Mouse (Mus musculus): Measurements from ENCODE around the gene Slco2a1. TPM values are rescaled to one million over a fixed set of nuclear protein-coding genes. Genes with fewer than 3 reads are reported as not detected.

Slco2a1 gene
- polyA plus RNA-seq, 1 experiment, result 0.12 TPM

DNA sequence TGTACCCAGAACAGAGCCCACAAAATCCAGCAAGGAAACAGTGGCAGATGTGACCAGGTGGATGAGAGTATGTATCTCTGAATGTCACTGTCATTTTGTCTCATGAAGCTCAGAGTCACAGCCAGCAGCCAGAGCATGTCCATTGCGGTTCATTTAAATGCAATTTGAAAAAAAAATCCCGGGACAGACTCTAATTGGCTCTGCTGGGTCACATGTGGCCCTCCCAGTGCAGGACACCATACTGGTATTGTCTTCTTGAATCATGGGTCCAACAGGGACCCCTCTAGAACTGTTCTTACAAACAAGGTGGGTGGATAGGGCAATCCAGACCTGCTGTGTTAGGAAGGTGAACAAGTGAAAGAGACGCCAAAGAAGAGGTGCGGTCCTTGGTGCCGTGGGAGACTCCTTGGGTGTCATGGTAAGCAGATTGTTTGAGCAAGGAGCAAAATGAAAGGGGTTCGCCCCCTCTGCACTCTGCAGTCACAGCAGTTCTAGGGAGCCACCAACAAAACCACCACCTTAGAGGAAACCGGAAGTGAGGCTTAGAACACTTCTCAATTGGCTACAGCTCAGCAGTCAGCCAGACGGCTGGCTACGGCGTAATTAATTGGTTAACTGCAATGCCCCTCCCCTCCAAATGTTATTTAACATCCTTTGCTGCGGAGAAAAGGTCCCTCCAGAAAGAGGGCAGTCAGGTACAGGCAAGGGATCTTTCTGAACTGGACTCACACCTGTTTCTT, 38.8 kb downstream of the Slco2a1 start:
- no peak for TF ChIP-seq MYOD1 (IDR thresholded peaks at IDR 0.05; ENCODE audit: control insufficient read depth in 1 of 3, insufficient read length in 2 of 3, low read depth in 2 of 3)
- no peak for TF ChIP-seq TCF3 (IDR thresholded peaks at IDR 0.05; ENCODE audit: insufficient read length, low read depth)
- TF ChIP-seq USF1 (IDR thresholded peaks at IDR 0.05; ENCODE audit: low read depth), result no peak
- TF ChIP-seq MYOG (IDR thresholded peaks at IDR 0.05; ENCODE audit: control insufficient read depth in 1 of 3, insufficient read depth in 1 of 3, insufficient read length in 2 of 3, low read depth in 2 of 3), result no peak
- no peak for TF ChIP-seq SRF (IDR thresholded peaks at IDR 0.05; ENCODE audit: control insufficient read depth, insufficient read length, low read depth)
- TF ChIP-seq POLR2A (IDR thresholded peaks at IDR 0.05; ENCODE audit: insufficient read length, low read depth), result no peak
- no peak for TF ChIP-seq CEBPB (IDR thresholded peaks at IDR 0.05; ENCODE audit: insufficient read depth, poor library complexity, severe bottlenecking)
- TF ChIP-seq MAX (IDR thresholded peaks at IDR 0.05; ENCODE audit: low read depth), result no peak
- no peak for TF ChIP-seq E2F4 (IDR thresholded peaks at IDR 0.05; ENCODE audit: insufficient read depth)
- no peak for TF ChIP-seq POLR2AphosphoS2 (IDR thresholded peaks at IDR 0.05; ENCODE audit: insufficient read length, low read depth)
- TF ChIP-seq REST (IDR thresholded peaks at IDR 0.05; ENCODE audit: insufficient read depth, insufficient read length), result no peak
- TF ChIP-seq TCF12 (IDR thresholded peaks at IDR 0.05; ENCODE audit: insufficient read depth, poor library complexity, severe bottlenecking), result no peak
- H3K36me3 ChIP-seq (ENCODE audit: control insufficient read depth, insufficient read depth), result no peaks in the 10 kb centered on the region
- no peak overlapping the region for H3ac ChIP-seq (ENCODE audit: control insufficient read depth, insufficient read length)
- H3K79me2 ChIP-seq (ENCODE audit: control insufficient read depth, insufficient read depth), result no peaks in the 10 kb centered on the region
- H3K27me3 ChIP-seq (ENCODE audit: control insufficient read depth, insufficient read depth, insufficient read length), result no peaks in the 10 kb centered on the region
- no peak overlapping the region for H3K4me2 ChIP-seq (ENCODE audit: low read depth)
- no peak overlapping the region for H3K4me3 ChIP-seq

GRCm38 (mm10) chr9:103029012-103029411, 40.5 kb downstream of the Slco2a1 start:
- TF ChIP-seq POLR2AphosphoS2 (IDR thresholded peaks at IDR 0.05; ENCODE audit: insufficient read length, low read depth), result no peak
- TF ChIP-seq REST (IDR thresholded peaks at IDR 0.05; ENCODE audit: insufficient read depth, insufficient read length), result no peak
- no peak for TF ChIP-seq E2F4 (IDR thresholded peaks at IDR 0.05; ENCODE audit: insufficient read depth)
- no peak for TF ChIP-seq CEBPB (IDR thresholded peaks at IDR 0.05; ENCODE audit: insufficient read depth, poor library complexity, severe bottlenecking)
- no peak for TF ChIP-seq USF1 (IDR thresholded peaks at IDR 0.05; ENCODE audit: low read depth)
- no peak for TF ChIP-seq POLR2A (IDR thresholded peaks at IDR 0.05; ENCODE audit: insufficient read length, low read depth)
- no peak for TF ChIP-seq TCF12 (IDR thresholded peaks at IDR 0.05; ENCODE audit: insufficient read depth, poor library complexity, severe bottlenecking)
- no peak for TF ChIP-seq SRF (IDR thresholded peaks at IDR 0.05; ENCODE audit: control insufficient read depth, insufficient read length, low read depth)
- no peak for TF ChIP-seq MAX (IDR thresholded peaks at IDR 0.05; ENCODE audit: low read depth)
- no peak for TF ChIP-seq TCF3 (IDR thresholded peaks at IDR 0.05; ENCODE audit: insufficient read length, low read depth)
- TF ChIP-seq MYOD1 (IDR thresholded peaks at IDR 0.05; ENCODE audit: control insufficient read depth in 1 of 3, insufficient read length in 2 of 3, low read depth in 2 of 3), result no peak
- no peak for TF ChIP-seq MYOG (IDR thresholded peaks at IDR 0.05; ENCODE audit: control insufficient read depth in 1 of 3, insufficient read depth in 1 of 3, insufficient read length in 2 of 3, low read depth in 2 of 3)
- no peak overlapping the region for H3K4me3 ChIP-seq
- H3K79me2 ChIP-seq (ENCODE audit: control insufficient read depth, insufficient read depth), result no peaks in the 10 kb centered on the region
- H3K27me3 ChIP-seq (ENCODE audit: control insufficient read depth, insufficient read depth, insufficient read length), result no peaks in the 10 kb centered on the region
- H3K36me3 ChIP-seq (ENCODE audit: control insufficient read depth, insufficient read depth), result no peaks in the 10 kb centered on the region
- no peak overlapping the region for H3K4me2 ChIP-seq (ENCODE audit: low read depth)
- H3ac ChIP-seq (ENCODE audit: control insufficient read depth, insufficient read length), result no peak overlapping the region

GRCm38 (mm10) chr9:103030041-103030440, 41.5 kb downstream of the Slco2a1 start:
- TF ChIP-seq CEBPB (IDR thresholded peaks at IDR 0.05; ENCODE audit: insufficient read depth, poor library complexity, severe bottlenecking) (no peak), TCF3 (IDR thresholded peaks at IDR 0.05; ENCODE audit: insufficient read length, low read depth) (no peak), MYOD1 (IDR thresholded peaks at IDR 0.05; ENCODE audit: control insufficient read depth in 1 of 3, insufficient read length in 2 of 3, low read depth in 2 of 3) (no peak), SRF (IDR thresholded peaks at IDR 0.05; ENCODE audit: control insufficient read depth, insufficient read length, low read depth) (no peak), E2F4 (IDR thresholded peaks at IDR 0.05; ENCODE audit: insufficient read depth) (no peak), TCF12 (IDR thresholded peaks at IDR 0.05; ENCODE audit: insufficient read depth, poor library complexity, severe bottlenecking) (no peak), MYOG (IDR thresholded peaks at IDR 0.05; ENCODE audit: control insufficient read depth in 1 of 3, insufficient read depth in 1 of 3, insufficient read length in 2 of 3, low read depth in 2 of 3) (no peak), POLR2A (IDR thresholded peaks at IDR 0.05; ENCODE audit: insufficient read length, low read depth) (no peak), POLR2AphosphoS2 (IDR thresholded peaks at IDR 0.05; ENCODE audit: insufficient read length, low read depth) (no peak), MAX (IDR thresholded peaks at IDR 0.05; ENCODE audit: low read depth) (no peak), REST (IDR thresholded peaks at IDR 0.05; ENCODE audit: insufficient read depth, insufficient read length) (no peak), USF1 (IDR thresholded peaks at IDR 0.05; ENCODE audit: low read depth) (no peak)
- Histone ChIP-seq H3K36me3 (ENCODE audit: control insufficient read depth, insufficient read depth) (no peaks in the 10 kb centered on the region), H3K4me3 (no peak overlapping the region), H3K27me3 (ENCODE audit: control insufficient read depth, insufficient read depth, insufficient read length) (no peaks in the 10 kb centered on the region), H3ac (ENCODE audit: control insufficient read depth, insufficient read length) (no peak overlapping the region), H3K4me2 (ENCODE audit: low read depth) (no peak overlapping the region), H3K79me2 (ENCODE audit: control insufficient read depth, insufficient read depth) (no peaks in the 10 kb centered on the region)

GRCm38 (mm10) chr9:103031211-103031610, 42.7 kb downstream of the Slco2a1 start:
- Histone ChIP-seq H3K4me2 (ENCODE audit: low read depth) (no peak overlapping the region), H3K27me3 (ENCODE audit: control insufficient read depth, insufficient read depth, insufficient read length) (no peaks in the 10 kb centered on the region), H3K36me3 (ENCODE audit: control insufficient read depth, insufficient read depth) (no peaks in the 10 kb centered on the region), H3K4me3 (no peak overlapping the region), H3ac (ENCODE audit: control insufficient read depth, insufficient read length) (no peak overlapping the region), H3K79me2 (ENCODE audit: control insufficient read depth, insufficient read depth) (no peaks in the 10 kb centered on the region)
- no peak for TF ChIP-seq TCF12 (IDR thresholded peaks at IDR 0.05; ENCODE audit: insufficient read depth, poor library complexity, severe bottlenecking)
- no peak for TF ChIP-seq REST (IDR thresholded peaks at IDR 0.05; ENCODE audit: insufficient read depth, insufficient read length)
- TF ChIP-seq CEBPB (IDR thresholded peaks at IDR 0.05; ENCODE audit: insufficient read depth, poor library complexity, severe bottlenecking), result no peak
- no peak for TF ChIP-seq MAX (IDR thresholded peaks at IDR 0.05; ENCODE audit: low read depth)
- TF ChIP-seq USF1 (IDR thresholded peaks at IDR 0.05; ENCODE audit: low read depth), result no peak
- no peak for TF ChIP-seq POLR2AphosphoS2 (IDR thresholded peaks at IDR 0.05; ENCODE audit: insufficient read length, low read depth)
- TF ChIP-seq E2F4 (IDR thresholded peaks at IDR 0.05; ENCODE audit: insufficient read depth), result no peak
- TF ChIP-seq POLR2A (IDR thresholded peaks at IDR 0.05; ENCODE audit: insufficient read length, low read depth), result no peak
- TF ChIP-seq MYOD1 (IDR thresholded peaks at IDR 0.05; ENCODE audit: control insufficient read depth in 1 of 3, insufficient read length in 2 of 3, low read depth in 2 of 3), result no peak
- TF ChIP-seq MYOG (IDR thresholded peaks at IDR 0.05; ENCODE audit: control insufficient read depth in 1 of 3, insufficient read depth in 1 of 3, insufficient read length in 2 of 3, low read depth in 2 of 3), result no peak
- TF ChIP-seq SRF (IDR thresholded peaks at IDR 0.05; ENCODE audit: control insufficient read depth, insufficient read length, low read depth), result no peak
- no peak for TF ChIP-seq TCF3 (IDR thresholded peaks at IDR 0.05; ENCODE audit: insufficient read length, low read depth)
